Mouse (Mus musculus) T-cell, adult 2 months (primary cell): Measurements from ENCODE around the gene St6gal1.

Experiments used
- DNase-seq: peaks from one replicate; pipeline ENCODE4 v3.0.0; 2022; ENCODE audit warnings: low spot score

Gene St6gal1

GRCm38 (mm10) chr16:23337317-23337716, 112.8 kb downstream of the St6gal1 start:
- no peak for DNase-seq

DNA sequence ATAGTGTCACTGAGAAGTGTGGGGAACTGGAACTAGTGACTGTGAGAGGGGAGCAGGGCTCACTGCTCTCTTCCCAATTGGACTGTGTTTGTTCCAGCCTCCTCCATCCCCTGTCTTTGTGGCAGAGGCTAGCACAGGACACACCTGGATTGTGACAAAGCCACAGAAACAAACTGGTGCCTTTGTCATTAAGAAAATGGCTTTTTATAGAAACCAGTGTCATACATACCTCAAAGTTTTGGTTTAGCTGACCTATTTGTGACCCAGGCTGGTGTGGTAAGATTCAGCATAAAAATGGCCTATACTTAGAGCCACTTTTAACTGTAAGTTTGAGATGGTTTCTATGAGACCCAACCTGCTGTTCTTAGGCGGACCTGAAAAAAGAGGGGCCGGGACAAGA, 116.7 kb downstream of the St6gal1 start:
- DNase-seq: no peak

DNA sequence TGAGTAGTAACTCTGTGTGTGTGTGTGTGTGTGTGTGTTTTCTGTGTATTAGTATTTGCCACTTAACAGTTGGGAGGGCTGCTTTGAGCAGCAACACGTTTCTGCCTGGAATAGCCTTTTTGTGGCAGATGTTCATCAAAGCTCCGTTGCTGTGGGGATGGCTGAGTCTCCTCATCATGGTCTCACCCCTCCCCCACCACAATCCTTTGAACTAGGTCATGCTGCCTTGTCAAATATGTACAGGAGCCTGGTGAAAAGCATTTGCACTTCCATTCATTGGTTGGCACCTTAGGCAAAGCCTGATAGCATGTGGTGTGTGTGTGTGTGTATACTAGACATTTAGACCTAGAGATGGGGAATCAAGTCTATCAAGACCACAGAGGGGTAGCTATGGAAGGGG, 126.3 kb downstream of the St6gal1 start:
- peak; percentile 57 for DNase-seq

DNA sequence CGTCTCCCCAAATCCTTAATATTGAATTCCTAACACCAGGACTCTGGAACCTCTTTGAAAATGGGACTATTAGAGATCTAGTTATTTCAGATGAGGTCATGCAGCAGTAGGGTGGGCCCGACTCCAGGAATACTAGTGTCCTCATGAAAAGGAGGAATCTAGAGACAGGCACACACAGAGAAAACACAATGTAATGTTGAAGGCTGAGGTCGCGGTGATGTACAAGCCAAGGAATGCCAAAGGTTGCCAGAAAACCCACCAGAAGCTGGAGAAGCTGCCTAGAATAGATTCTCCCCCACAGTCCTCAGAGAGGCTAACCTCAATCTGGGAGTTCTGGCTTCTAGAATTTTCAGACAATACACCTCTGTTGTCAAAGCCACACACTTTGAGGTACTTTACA, 136.5 kb downstream of the St6gal1 start:
- DNase-seq: no peak

GRCm38 (mm10) chr16:23361434-23361970, 137.0 kb downstream of the St6gal1 start:
- DNase-seq: no peak

DNA sequence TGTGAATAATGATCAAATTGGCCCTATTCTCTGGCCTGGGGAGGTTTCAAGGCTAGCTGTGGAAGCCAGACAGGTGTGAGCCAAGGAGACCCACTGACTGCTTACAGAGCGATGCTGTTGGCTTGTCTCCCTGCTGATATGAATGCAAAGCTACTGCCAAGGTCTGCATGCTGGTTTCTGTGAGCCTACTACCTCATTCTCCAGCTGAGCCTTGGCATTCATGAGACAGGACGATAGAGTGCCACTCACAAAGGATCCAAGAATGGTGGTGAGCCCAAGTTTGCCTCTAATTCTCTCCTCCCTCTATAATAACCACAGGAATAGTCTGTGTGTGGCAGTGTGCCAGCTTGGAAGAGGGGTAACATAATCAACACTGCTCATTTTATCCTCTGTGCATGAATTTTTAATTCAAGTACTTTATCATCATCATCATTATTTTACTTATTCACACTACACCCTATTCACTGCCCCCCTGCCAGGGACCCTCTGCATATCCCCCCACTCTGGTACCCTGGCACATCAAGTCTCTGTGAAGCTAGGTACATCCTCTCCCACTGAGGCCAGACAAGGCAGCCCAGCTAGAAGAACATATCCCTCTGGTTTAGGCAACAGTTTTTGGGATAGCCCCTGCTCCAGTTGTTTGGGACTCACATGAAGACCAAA, 139.9 kb downstream of the St6gal1 start:
- no peak for DNase-seq

DNA sequence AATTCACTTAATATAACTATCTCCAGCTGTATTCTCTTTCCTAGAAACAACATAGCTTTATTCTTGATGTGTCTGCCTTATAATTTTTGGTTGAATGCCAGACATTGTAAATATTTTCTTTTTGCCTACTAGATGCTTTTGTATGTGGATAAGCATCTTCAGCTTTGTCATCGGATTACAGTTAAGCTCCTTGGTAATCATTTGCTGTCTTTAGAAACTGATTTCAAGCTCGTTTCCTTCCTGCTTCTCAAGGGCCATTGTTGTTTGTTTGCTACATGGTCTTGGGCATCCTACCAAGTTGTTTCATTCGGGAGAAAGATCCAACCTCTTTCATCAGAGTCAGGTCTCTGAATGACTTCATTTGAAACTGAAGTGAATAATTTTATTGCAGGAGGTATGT, 144.6 kb downstream of the St6gal1 start:
- no peak for DNase-seq

DNA sequence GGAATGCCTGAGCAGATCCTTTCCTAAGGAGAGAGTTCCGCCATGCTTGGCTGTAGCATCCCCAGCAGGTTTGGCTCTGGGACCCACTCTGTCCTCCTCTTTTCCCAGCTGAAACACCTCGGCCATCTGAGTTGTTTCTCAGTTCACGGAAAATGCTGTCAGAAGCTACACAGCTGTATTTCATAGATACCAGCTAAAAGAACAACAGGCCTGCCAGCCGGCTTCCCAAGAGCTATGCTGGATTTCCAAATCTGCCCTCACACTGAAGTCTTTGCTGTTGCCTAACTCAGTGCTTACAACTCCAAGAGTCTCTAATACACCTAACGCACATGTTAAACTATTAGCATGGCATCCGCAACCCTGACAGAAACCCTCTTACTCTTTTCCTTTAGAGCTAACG, 146.2 kb downstream of the St6gal1 start:
- DNase-seq: no peak

DNA sequence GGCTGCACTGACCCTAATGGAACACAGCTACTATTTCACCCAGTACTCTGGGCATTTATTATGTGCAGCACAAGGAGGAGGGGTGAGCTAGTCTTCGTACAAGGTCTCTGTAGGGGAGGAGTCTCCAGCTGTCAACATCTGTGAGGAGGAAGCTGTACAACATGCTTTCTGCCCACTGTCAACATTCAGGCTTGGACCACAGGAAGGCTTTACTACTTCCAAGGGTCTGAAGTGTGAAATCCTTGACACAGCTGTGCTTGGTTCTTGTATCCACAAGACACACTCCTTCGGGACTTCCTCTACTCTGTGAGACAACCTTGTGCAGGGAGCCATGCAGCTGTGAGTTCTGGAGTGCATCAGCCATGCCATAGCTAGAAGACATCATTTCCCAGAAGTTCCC, 147.8 kb downstream of the St6gal1 start:
- DNase-seq: no peak

DNA sequence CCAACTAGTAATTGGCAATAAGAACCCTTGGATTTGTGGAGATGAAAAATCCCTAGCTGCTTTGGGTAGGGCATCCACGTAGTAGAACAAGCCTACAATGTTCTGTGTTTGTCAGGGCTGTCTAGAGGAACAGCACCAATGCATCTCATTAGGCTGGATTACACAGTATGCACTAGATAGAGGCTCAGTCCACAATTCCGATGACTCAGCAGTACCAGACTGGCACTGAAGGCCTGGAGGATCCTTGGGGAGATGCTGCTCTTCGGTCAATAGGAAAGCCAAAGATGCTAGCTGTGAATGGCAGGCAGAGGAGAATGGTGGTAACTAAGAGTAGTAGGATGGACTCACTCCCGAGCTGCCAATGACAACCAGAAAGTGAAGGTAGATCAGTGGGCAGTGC, 149.5 kb downstream of the St6gal1 start:
- DNase-seq: no peak

- DNase-seq: peak; percentile 67
These were observed 150.4 kb downstream of the St6gal1 start for GRCm38 (mm10) chr16:23374938-23375337.

DNA sequence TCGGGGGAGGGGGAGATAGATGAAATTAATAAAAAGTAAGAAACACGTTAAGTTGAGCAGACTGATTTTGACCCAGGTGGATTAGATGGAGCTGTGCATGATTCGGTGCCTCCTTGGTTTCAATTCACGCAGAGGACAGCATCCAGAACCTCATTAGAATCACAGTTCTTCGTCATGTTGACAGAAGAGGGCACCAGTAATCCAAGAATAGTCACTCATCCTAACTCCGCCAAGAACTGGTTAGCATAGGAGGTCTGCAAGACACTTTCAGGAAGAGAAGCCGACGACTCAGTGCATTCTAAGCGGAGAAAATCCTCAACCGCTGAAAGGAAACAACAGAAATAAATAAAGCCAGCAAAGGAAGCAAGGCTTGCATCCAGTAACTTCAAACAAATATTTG, 151.6 kb downstream of the St6gal1 start:
- no peak for DNase-seq

GRCm38 (mm10) chr16:23379536-23380230, 155.1 kb downstream of the St6gal1 start:
- DNase-seq: no peak

DNA sequence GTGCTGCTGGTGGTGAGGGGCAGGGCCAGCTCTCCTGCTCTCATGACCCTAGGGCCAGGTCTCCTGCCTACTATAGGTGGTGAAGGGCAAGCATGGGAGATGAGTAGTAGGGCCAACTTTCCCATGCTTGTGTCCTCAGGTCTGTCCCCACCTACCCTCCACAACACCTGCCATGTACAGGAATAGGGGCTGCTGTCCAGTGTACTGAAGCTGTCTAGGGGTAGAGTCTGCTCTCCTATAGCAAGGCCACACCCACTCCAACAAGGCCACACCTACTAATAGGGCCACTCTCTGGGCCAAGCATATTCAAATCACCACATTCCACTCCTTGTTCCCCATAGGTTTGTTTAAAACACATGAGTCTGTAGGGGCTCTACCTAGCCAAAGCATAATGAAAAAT, 159.8 kb downstream of the St6gal1 start:
- no peak for DNase-seq

- no peak for DNase-seq
These were observed 173.4 kb downstream of the St6gal1 start for GRCm38 (mm10) chr16:23397931-23398330.

- DNase-seq: no peak
These were observed 176.9 kb downstream of the St6gal1 start for GRCm38 (mm10) chr16:23401463-23401862.

- DNase-seq: no peak
These were observed 177.4 kb downstream of the St6gal1 start for GRCm38 (mm10) chr16:23401959-23402358.

- DNase-seq: peak; percentile 72
These were observed 178.6 kb downstream of the St6gal1 start for GRCm38 (mm10) chr16:23403008-23403755.
